Mouse (Mus musculus) activated CD4-positive, CD25-positive, alpha-beta regulatory T cell, adult 4 months (primary cell): ENCODE results near the gene Krt13. TPM values are rescaled to one million over a fixed set of nuclear protein-coding genes. Genes with fewer than 3 reads are reported as not detected.

Source experiments
- ATAC-seq: one replicate; pipeline ENCODE4 v1.8.0; 2017
- polyA plus RNA-seq, 2 experiments: library from polyadenylated mRNA; unstranded; fragments of 100-300 nt; shearing (Covaris generic); gene quantifications; one replicate each; pipeline ENCODE4 v1.2.1; 2017

Krt13 gene
- polyA plus RNA-seq, 2 experiments from 2014 or later = not detected

DNA sequence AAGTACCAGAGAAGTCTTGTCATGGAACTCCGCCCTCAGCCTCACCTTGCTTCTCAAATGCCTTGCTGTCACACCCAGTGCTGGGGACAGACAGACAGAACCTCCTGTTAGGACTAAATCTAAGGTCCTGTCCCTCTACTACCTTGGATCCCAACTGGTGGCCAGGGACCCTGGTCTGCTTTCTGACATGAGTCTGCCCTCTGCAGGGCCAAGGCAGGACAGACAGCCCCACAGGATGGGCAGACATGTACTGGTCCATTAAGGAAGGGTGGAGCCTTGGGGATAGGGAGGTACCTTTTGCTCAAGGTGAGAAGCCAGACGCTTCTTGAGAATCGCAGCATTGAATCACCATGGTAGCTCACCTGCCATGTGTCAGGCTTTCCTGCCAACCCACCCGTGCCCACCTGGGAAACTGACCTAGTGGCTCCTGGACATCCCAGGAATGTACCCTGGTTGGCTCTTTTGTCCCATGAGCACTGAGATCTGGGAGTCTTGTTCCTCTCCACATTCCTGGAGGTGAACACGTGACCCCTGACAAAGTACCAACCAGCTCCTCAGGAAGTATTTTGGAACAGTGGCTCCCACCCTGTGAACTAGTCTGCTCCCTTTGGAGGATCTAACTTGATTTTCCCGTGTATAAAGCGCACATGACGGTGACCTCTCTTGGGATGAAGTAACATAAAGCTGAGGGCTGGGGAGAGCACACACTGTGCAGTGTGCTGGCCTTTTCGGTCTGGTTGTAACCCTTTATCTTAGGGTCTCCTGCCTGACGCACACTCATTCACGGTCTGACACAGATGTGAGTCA lies 8.2 kb downstream of the Krt13 start:
- no peak for ATAC-seq

DNA sequence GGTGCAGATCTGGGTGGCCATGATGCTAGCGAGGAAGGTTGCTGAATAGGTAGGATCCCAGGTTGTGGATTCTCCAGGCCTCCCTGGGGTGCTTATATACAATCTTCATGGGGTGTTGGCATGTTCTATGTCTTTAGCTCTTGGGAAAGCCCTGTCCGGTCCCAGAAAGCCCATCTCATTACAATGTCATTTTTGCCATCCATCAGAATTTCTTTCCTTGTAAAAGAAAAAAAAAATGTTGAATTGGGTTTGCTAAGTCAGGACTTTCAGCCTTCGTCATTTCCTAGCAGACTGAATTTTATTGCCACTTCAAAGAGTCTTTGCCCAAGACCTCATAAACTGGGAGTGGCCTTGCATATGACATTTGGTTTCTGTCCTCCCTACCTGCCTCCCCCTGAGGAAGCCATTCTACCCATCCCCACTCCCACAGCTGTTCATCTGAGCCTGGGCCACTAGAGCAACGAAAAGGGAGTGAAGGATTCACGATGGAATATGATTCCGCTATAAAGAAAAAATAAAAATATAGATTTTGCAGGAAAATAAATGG lies 15.7 kb downstream of the Krt13 start, which contains the start of gene Krt36:
TSS of gene Krt36 (minus strand) at position 51 of the 547 bp plus-strand sequence.
- ATAC-seq = no peak

DNA sequence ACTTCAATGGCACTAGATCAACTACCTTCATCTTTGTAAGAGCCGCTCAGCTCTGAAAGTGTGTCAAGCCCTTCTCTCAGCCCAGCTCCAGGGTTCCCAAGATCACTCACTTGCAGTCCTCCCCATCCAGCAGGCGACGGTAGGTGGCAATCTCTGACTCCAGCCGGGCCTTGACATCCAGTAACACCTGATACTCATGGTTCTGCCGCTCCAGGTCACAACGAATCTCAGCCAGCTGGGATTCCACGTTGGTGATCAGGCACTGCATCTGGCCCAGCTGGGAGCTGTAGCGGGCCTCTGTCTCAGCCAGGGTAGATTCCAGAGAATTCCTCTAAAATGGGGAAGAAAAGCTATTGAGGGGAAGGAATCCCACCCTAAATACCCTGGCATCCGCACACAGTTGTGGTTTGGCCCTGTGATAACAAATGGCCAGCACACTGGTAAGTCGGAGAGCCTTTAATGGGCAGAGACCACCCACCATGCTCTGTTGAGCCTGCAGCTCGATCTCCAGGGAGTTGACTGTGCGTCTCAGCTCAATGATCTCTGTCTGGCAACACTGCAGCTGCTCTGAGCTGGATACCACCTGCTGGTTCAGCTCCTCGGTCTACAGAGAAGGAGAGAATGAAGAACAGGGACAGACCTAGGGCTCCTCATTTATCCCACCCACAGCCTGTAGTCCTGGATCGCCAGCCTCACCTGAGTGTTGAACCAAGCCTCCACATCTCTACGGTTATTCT lies 18.5 kb downstream of the Krt13 start:
- no peak for ATAC-seq

DNA sequence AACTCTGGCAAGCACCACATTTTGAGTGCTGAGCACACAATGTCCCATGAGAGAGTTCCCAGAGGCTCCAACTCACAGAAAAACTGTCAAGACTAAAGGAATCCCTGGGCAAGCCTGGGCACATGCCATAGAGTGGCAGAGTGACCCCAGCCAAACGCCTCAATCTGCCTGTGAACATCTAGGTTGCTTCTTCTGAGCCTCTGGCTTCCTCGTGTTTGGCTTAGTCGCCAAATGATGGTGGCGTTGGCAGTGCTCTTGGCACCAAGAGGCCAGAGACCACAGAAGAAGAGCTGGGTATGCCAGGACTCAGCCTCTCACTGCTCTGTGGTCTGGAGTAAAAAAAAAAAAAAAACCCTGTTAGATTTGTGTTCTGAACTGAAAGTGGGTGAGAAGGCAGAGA lies 21.0 kb downstream of the Krt13 start:
- ATAC-seq = no peak

DNA sequence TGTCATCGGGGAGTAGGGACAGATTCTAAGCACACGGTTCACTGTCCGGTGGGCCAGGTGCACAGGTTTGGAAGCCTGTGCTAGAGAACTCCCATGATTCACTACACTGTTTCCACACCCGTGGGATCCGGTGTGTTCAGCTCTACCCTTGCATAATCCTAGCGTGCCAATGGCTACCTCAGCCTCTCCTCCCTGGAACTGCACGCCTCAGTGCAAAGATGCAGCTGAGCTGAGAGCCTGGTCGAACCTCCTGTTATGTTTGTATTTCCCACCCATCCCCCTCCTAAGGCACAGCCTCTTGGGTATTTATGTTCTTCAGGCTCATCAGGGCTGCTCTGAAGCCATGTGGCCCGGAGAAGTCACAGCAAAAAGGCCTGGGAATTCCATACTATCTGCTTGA lies 23.5 kb downstream of the Krt13 start:
- no peak for ATAC-seq

DNA sequence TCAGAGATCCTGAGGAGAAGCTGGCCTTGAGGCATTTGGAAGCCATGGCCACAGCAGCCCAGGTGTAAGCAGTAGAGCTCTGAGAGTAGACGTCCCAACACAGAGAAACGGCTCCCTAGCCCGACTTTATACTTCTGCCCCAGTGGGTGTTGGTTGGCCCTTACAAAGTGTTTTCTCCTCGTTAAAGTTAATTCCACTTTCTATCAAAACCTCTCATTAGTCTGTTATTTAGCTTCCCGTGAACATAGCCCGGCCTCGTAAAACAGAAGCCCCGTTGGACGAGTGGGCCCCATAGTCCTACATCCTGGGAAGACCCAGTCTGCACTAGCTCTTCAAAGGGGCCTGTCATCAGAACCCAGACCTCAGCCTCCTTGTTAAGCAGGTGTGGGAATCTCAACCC lies 25.2 kb downstream of the Krt13 start, which contains the start of gene Krt35:
TSS of gene Krt35 (minus strand) at position 101 of the 400 bp plus-strand sequence.
- ATAC-seq = no peak

DNA sequence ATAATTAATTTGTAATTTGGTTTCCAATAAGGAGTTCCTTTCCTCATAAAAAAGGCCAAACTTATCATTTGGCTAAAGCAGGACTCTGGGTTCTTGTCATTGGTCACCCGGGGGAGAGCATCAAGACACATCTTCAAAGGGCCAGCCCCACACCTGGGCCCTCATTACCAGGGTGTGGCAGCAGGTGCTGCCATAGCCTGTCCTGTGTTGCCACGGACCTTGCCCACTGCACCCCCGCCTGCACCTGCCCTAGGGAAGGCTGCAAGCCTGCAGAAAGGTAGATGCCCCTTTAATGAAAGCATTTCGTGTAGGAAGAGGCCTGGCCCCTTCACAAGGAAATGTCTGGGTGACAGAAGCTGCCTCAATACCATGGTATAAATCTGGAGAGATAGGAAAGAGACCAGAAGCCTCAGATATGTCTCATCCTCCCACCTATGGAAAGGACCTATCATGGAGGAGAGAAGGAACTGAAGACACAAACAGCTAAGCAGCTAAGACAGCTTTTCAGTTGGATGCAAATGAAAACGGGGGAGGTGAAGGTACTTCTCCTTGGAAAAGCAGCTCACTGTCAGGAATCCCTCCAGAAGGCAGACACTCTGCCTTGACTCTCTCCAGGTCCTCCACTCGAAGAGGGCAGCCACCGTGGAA lies 32.9 kb downstream of the Krt13 start:
- no peak for ATAC-seq

DNA sequence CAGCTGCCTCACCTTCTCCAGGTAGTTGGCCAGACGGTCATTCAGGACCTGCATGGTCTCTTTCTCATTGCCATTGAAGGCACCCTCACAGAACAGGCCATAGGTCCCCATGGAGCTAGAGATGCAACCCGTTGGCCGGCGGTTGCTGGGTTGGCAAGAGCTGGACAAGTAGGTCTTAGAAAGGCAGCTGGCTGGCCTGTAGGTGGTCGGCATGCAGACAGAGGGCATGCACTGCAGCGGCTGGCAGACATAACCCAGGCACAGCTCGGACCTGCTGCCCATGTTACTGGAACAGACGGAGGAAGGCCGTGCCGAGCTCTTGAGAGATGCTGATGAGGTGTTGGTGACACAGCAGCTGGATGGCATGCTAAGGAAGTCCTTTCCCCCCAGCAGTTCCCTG lies 33.5 kb downstream of the Krt13 start, which contains the start of gene Krt32:
TSS of gene Krt32 (minus strand) at position 366 of the 400 bp plus-strand sequence.
- no peak for ATAC-seq

DNA sequence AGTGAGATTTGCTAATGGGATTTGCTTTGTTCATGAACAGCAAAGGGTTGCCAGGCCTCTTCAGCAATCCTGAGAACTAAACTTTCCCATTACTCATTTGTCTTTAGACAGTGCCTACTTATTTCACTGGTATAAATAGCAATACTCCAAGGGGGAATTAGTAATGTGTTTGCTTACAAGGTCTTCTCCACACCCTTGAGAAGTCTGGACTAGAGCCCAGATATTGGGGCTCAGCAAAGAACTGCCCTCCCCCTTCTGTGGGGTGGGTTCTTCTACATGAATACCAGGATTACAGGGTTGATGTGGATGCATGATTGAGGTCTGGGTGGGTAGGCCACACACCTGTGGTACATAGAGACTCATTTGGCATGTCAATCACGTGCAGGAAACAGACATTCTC lies 47.5 kb downstream of the Krt13 start:
- no peak for ATAC-seq

Other genes with a start within 250 kb of the Krt13 start
- not detected for gene Krtap9-1, start 248.2 kb downstream of the Krt13 start, polyA plus RNA-seq
- gene Gm11567, start 242.4 kb downstream of the Krt13 start, polyA plus RNA-seq = not detected
- gene Krtap31-1, start 213.6 kb downstream of the Krt13 start, polyA plus RNA-seq = not detected
- not detected for gene Gm11565, start 206.8 kb downstream of the Krt13 start, polyA plus RNA-seq
- gene Krtap31-2, start 185.3 kb downstream of the Krt13 start, polyA plus RNA-seq = not detected
- gene Krtap9-5, start 173.1 kb downstream of the Krt13 start, polyA plus RNA-seq = not detected
- not detected for gene Krtap29-1, start 142.5 kb downstream of the Krt13 start, polyA plus RNA-seq
- gene Krtap16-1, start 135.0 kb downstream of the Krt13 start, polyA plus RNA-seq = not detected
- gene Krtap17-1, start 127.6 kb downstream of the Krt13 start, polyA plus RNA-seq = not detected
- not detected for gene Krt33a, start 105.4 kb downstream of the Krt13 start, polyA plus RNA-seq
- not detected for gene Krt33b, start 91.7 kb downstream of the Krt13 start, polyA plus RNA-seq
- not detected for gene Krt34, start 80.0 kb downstream of the Krt13 start, polyA plus RNA-seq
- not detected for gene Krt31, start 71.0 kb downstream of the Krt13 start, polyA plus RNA-seq
- gene Krt32, start 33.3 kb downstream of the Krt13 start, polyA plus RNA-seq = not detected
- not detected for gene Krt35, start 25.3 kb downstream of the Krt13 start, polyA plus RNA-seq
- gene Krt36, start 15.9 kb downstream of the Krt13 start, polyA plus RNA-seq = not detected
- not detected for gene Krt15, start 14.4 kb upstream of the Krt13 start, polyA plus RNA-seq
- not detected for gene Krt19, start 27.1 kb upstream of the Krt13 start, polyA plus RNA-seq
- not detected for gene Krt9, start 71.7 kb upstream of the Krt13 start, polyA plus RNA-seq
- gene Krt14, start 86.0 kb upstream of the Krt13 start, polyA plus RNA-seq = not detected
- gene Krt16, start 127.3 kb upstream of the Krt13 start, polyA plus RNA-seq = not detected
- gene Krt17, start 139.5 kb upstream of the Krt13 start, polyA plus RNA-seq = 1 to 10 TPM in 1 of 2 experiments, under 1 TPM in 1; 0.99 to 1.1 TPM
- not detected for gene Krt42, start 148.3 kb upstream of the Krt13 start, polyA plus RNA-seq
- 1,000 to 10,000 TPM; 1,765 to 2,357 TPM for gene Eif1, start 198.3 kb upstream of the Krt13 start, polyA plus RNA-seq
- not detected for gene Gast, start 212.8 kb upstream of the Krt13 start, polyA plus RNA-seq
- under 1 TPM in 1 of 2 experiments, not detected in 1; 0.87 TPM for gene Hap1, start 234.6 kb upstream of the Krt13 start, polyA plus RNA-seq